Mouse (Mus musculus): ENCODE results near the gene Cacna2d3. TPM values are rescaled to one million over a fixed set of nuclear protein-coding genes. Genes with fewer than 3 reads are reported as not detected.
A peak's percentile ranks its signal among the peaks of the same experiment; 100 is the strongest.

The Cacna2d3 gene
- polyA plus RNA-seq, 1 experiment from 2014 or later: 19.1 TPM

DNA sequence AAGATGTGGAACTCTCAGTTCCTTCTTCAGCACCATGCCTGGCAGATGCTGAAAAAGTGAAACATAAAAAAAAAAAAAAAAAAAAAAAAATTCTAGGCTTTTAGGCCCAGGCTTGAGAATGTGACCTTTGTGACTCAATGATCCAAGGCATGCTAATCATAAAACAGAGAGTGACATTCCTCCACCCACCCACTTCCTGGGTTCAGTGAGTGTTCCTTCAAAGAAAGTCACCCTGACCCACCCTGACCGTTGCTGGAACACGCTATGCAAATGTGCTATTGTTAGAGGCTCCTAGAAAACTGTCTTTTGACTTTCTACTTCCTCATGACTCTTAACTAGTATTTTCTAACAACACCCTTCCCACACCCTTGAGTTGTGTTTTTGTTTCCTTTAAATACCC lies 338.9 kb downstream of the Cacna2d3 start:
- Histone ChIP-seq H3K27ac (ENCODE audit: low read depth, low read length) (no peak overlapping the region), H3K9me3 (ENCODE audit: control insufficient read depth, low read length) (no peaks in the 10 kb centered on the region), H3K27me3 (ENCODE audit: control insufficient read depth, insufficient read depth, low read length) (no peaks in the 10 kb centered on the region), H3K4me1 (ENCODE audit: control insufficient read depth, insufficient read depth, low read length) (no peaks in the 10 kb centered on the region), H3K9ac (ENCODE audit: low read length) (no peak overlapping the region), H3K36me3 (ENCODE audit: control insufficient read depth, insufficient read depth, low read length) (no peaks in the 10 kb centered on the region), H3K4me3 (ENCODE audit: low read depth, low read length) (no peak overlapping the region), H3K4me2 (ENCODE audit: low read depth) (no peak overlapping the region)
- no peak for ATAC-seq (ENCODE audit: insufficient read depth, low FRiP score, low TSS enrichment)
- DNase-seq (ENCODE audit: low spot score): no peak
- WGBS: 91% methylated on average over 2 of the region's 2 CpGs

DNA sequence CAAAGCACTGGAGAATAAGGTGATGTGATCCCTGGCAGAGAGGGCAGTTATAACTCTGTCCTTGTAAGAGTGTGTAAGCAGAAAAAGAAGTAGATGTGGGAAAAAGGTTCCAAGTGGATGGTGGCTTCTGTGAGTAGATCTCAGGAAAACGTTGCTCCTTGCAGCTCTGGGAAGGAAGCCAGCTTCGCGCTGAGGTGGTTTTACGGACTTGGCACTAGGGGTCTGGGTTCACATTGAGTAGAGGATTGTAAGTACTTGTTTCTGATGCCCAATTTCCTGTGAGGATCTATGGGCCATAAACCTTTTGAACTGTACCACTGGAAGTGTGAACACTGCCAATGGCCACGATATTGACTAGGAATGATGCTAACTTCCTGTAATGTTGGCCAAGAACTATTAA lies 354.8 kb downstream of the Cacna2d3 start:
- Histone ChIP-seq H3K4me2 (ENCODE audit: low read depth) (no peak overlapping the region), H3K27ac (ENCODE audit: low read depth, low read length) (no peak overlapping the region), H3K4me3 (ENCODE audit: low read depth, low read length) (no peak overlapping the region), H3K36me3 (ENCODE audit: control insufficient read depth, insufficient read depth, low read length) (no peaks in the 10 kb centered on the region), H3K9ac (ENCODE audit: low read length) (no peak overlapping the region), H3K9me3 (ENCODE audit: control insufficient read depth, low read length) (no peaks in the 10 kb centered on the region), H3K27me3 (ENCODE audit: control insufficient read depth, insufficient read depth, low read length) (no peaks in the 10 kb centered on the region), H3K4me1 (ENCODE audit: control insufficient read depth, insufficient read depth, low read length) (no peaks in the 10 kb centered on the region)
- 74% methylated on average over 5 of the region's 5 CpGs for WGBS
- ATAC-seq (ENCODE audit: insufficient read depth, low FRiP score, low TSS enrichment): no peak
- no peak for DNase-seq (ENCODE audit: low spot score)

DNA sequence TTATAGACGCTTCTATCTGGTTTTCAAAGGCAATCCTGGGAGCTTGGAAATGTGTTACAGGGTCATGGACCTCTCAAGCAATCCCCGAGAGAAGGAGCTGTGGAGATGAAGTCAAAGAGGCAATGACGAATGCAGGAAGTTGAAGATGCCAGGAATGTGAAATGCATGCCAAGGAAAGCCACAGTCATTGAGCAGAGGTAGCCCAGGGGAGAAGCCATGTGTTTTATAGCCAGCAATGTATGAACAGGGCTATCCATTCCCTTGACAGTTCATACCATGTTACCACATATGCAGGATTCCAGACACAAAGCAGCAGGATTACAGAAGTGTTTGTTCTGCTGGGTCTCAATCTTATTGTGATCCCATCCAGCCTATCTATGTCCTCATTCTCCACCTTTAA lies 359.2 kb downstream of the Cacna2d3 start:
- WGBS: 47% methylated on average over 3 of the region's 3 CpGs
- H3K9me3 ChIP-seq (ENCODE audit: control insufficient read depth, low read length): no peaks in the 10 kb centered on the region
- H3K27me3 ChIP-seq (ENCODE audit: control insufficient read depth, insufficient read depth, low read length): no peaks in the 10 kb centered on the region
- ATAC-seq (ENCODE audit: insufficient read depth, low FRiP score, low TSS enrichment) (no peak), DNase-seq (ENCODE audit: low spot score) (no peak)
- no peaks in the 10 kb centered on the region for H3K4me1 ChIP-seq (ENCODE audit: control insufficient read depth, insufficient read depth, low read length)
- H3K9ac ChIP-seq (ENCODE audit: low read length): no peak overlapping the region
- no peak overlapping the region for H3K27ac ChIP-seq (ENCODE audit: low read depth, low read length)
- H3K4me2 ChIP-seq (ENCODE audit: low read depth): no peak overlapping the region
- no peaks in the 10 kb centered on the region for H3K36me3 ChIP-seq (ENCODE audit: control insufficient read depth, insufficient read depth, low read length)
- no peak overlapping the region for H3K4me3 ChIP-seq (ENCODE audit: low read depth, low read length)

DNA sequence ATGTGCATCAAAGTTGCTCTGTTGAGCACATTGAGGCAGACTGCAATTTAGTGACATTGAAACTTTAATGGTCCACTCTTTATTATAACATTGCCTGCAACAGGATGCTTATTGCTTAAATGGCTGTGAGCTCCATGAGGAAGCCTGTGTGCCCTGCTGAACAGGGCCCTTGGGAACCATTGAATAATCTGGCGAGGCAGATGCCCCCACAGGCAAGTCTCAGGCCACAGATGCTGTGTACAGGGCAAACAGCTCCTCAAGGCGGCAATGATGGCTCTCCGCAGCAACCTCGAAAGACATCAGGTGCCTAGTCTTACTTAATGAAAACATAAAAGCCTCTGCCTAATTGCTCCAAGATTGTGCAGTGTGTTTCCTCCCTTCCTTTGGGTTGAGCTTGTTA lies 371.0 kb downstream of the Cacna2d3 start:
- Histone ChIP-seq H3K36me3 (ENCODE audit: control insufficient read depth, insufficient read depth, low read length) (no peaks in the 10 kb centered on the region), H3K4me1 (ENCODE audit: control insufficient read depth, insufficient read depth, low read length) (no peaks in the 10 kb centered on the region), H3K4me3 (ENCODE audit: low read depth, low read length) (no peak overlapping the region), H3K9ac (ENCODE audit: low read length) (no peak overlapping the region), H3K9me3 (ENCODE audit: control insufficient read depth, low read length) (no peaks in the 10 kb centered on the region), H3K27ac (ENCODE audit: low read depth, low read length) (no peak overlapping the region), H3K27me3 (ENCODE audit: control insufficient read depth, insufficient read depth, low read length) (no peaks in the 10 kb centered on the region), H3K4me2 (ENCODE audit: low read depth) (no peak overlapping the region)
- ATAC-seq (ENCODE audit: insufficient read depth, low FRiP score, low TSS enrichment) (no peak), DNase-seq (ENCODE audit: low spot score) (peak; percentile 15)
- 60% methylated on average over 4 of the region's 4 CpGs for WGBS

DNA sequence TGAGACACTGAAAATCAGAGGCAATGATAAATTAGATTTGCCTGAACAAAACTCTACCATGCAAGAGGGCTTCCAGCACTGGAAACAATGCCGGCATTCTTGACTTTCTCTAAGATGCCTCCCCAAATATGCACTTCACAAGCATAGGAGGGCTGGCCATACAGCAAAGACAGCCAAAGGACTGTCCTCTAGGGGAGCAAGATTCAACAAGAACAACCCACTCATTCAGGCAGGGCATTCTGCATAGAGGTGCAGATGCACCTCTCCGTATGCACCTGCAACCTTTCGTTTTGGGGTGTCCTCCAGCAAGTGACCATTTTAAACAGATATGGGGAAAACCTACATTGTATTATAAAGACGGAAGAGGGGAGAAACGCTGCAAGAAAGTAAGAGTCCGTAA lies 380.1 kb downstream of the Cacna2d3 start:
- Histone ChIP-seq H3K4me2 (ENCODE audit: low read depth) (no peak overlapping the region), H3K36me3 (ENCODE audit: control insufficient read depth, insufficient read depth, low read length) (no peaks in the 10 kb centered on the region), H3K9ac (ENCODE audit: low read length) (no peak overlapping the region), H3K4me3 (ENCODE audit: low read depth, low read length) (no peak overlapping the region), H3K4me1 (ENCODE audit: control insufficient read depth, insufficient read depth, low read length) (no peaks in the 10 kb centered on the region), H3K27ac (ENCODE audit: low read depth, low read length) (no peak overlapping the region), H3K9me3 (ENCODE audit: control insufficient read depth, low read length) (no peaks in the 10 kb centered on the region), H3K27me3 (ENCODE audit: control insufficient read depth, insufficient read depth, low read length) (no peaks in the 10 kb centered on the region)
- 91% methylated on average over 6 of the region's 6 CpGs for WGBS
- DNase-seq (ENCODE audit: low spot score): no peak
- no peak for ATAC-seq (ENCODE audit: insufficient read depth, low FRiP score, low TSS enrichment)

DNA sequence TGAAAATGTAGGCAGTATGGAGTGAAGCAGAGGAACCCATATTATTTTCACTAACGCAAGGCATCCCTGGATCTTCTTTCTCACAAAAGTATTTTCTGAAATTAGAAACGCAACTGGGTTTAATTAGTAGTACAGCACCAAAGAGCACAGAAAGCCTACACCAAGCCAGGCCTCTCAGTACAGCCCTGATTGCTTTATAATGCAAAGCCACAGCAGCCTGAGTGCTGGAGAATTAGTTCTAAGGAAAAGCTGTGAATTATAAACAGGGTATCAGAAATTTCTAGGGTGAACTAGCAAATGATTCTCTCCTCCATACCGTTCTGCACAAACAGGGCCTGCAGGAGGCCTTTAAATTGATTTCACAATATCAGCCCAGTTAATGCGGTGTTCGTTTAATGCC lies 380.9 kb downstream of the Cacna2d3 start:
- no peak for DNase-seq (ENCODE audit: low spot score)
- WGBS: 67% methylated on average over 5 of the region's 5 CpGs
- ATAC-seq (ENCODE audit: insufficient read depth, low FRiP score, low TSS enrichment): no peak

DNA sequence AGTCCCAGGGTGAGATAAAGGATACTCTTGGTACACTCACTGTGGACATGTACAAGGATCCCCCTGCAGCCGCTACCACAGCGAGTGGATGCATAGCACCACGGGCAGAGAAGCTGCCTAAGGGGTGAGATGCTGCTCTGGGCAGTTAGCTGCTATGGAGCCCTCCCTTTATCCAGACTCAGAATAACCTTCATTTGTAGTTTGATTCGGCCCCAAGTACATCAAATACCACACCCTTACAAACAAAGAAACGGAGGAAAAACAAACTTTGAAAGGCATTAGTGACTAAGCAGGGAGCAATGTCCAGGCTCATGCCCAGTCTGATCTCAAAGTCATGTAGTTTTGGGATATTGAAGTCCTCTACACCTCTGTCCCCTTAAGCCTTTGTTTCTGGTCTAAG lies 386.8 kb downstream of the Cacna2d3 start:
- no peak for DNase-seq (ENCODE audit: low spot score)
- H3K9ac ChIP-seq (ENCODE audit: low read length): no peak overlapping the region
- no peaks in the 10 kb centered on the region for H3K36me3 ChIP-seq (ENCODE audit: control insufficient read depth, insufficient read depth, low read length)
- H3K4me2 ChIP-seq (ENCODE audit: low read depth): no peak overlapping the region
- H3K4me1 ChIP-seq (ENCODE audit: control insufficient read depth, insufficient read depth, low read length): no peaks in the 10 kb centered on the region
- ATAC-seq (ENCODE audit: insufficient read depth, low FRiP score, low TSS enrichment): no peak
- H3K4me3 ChIP-seq (ENCODE audit: low read depth, low read length): no peak overlapping the region
- no peaks in the 10 kb centered on the region for H3K27me3 ChIP-seq (ENCODE audit: control insufficient read depth, insufficient read depth, low read length)
- no peaks in the 10 kb centered on the region for H3K9me3 ChIP-seq (ENCODE audit: control insufficient read depth, low read length)
- WGBS: 89% methylated on average over 5 of the region's 5 CpGs
- H3K27ac ChIP-seq (ENCODE audit: low read depth, low read length): no peak overlapping the region

More for the DNA sequence above, 380.9 kb downstream of the Cacna2d3 start:
- no peak overlapping the region for H3K4me3 ChIP-seq (ENCODE audit: low read depth, low read length)
- H3K4me1 ChIP-seq (ENCODE audit: control insufficient read depth, insufficient read depth, low read length): no peaks in the 10 kb centered on the region
- H3K9me3 ChIP-seq (ENCODE audit: control insufficient read depth, low read length): no peaks in the 10 kb centered on the region
- H3K27ac ChIP-seq (ENCODE audit: low read depth, low read length): no peak overlapping the region
- no peak overlapping the region for H3K4me2 ChIP-seq (ENCODE audit: low read depth)
- no peak overlapping the region for H3K9ac ChIP-seq (ENCODE audit: low read length)
- H3K36me3 ChIP-seq (ENCODE audit: control insufficient read depth, insufficient read depth, low read length): no peaks in the 10 kb centered on the region
- H3K27me3 ChIP-seq (ENCODE audit: control insufficient read depth, insufficient read depth, low read length): no peaks in the 10 kb centered on the region

DNA sequence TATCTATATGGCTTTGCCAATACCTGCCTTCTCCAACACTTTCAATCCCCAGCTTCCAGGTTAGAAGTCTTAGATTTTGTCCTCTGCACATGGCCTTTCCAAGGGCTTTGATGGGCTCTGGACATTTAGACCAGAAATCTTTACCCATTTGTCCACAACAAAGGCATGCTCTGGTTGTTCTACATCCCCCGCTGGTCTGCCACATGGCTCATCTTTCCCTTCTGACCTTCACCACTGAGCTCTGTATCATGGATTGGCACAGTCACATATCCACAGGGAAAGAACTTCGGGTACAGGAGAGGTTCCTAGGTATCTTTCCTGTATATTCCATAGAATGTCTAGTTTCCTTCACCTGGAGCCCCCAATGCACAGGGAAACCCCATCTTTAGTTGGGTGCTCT lies 387.4 kb downstream of the Cacna2d3 start:
- no peaks in the 10 kb centered on the region for H3K36me3 ChIP-seq (ENCODE audit: control insufficient read depth, insufficient read depth, low read length)
- no peak overlapping the region for H3K4me3 ChIP-seq (ENCODE audit: low read depth, low read length)
- H3K27ac ChIP-seq (ENCODE audit: low read depth, low read length): no peak overlapping the region
- no peak overlapping the region for H3K4me2 ChIP-seq (ENCODE audit: low read depth)
- H3K9me3 ChIP-seq (ENCODE audit: control insufficient read depth, low read length): no peaks in the 10 kb centered on the region
- no peak overlapping the region for H3K9ac ChIP-seq (ENCODE audit: low read length)
- WGBS: 92% methylated on average over 2 of the region's 2 CpGs
- no peaks in the 10 kb centered on the region for H3K27me3 ChIP-seq (ENCODE audit: control insufficient read depth, insufficient read depth, low read length)
- no peaks in the 10 kb centered on the region for H3K4me1 ChIP-seq (ENCODE audit: control insufficient read depth, insufficient read depth, low read length)
- DNase-seq (ENCODE audit: low spot score): no peak
- ATAC-seq (ENCODE audit: insufficient read depth, low FRiP score, low TSS enrichment): no peak

DNA sequence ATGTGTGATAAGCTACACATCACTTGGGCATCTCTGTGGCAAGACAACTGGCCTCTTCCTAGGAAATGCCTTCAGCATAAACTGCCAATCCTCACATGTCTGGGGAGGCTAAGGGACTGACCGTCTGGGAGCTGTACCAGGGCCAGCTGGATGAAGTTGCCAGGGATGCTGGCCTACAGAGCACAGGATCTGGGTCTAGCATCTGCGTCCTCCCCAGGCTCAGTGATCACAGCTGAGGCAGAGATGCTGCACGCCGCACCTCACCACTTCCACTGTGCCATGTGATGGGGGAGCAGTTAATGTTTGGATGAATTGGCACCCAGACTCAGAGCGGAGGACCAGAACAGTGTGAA lies 397.3 kb downstream of the Cacna2d3 start:
- H3K4me2 ChIP-seq (ENCODE audit: low read depth): no peak overlapping the region
- 91% methylated on average over 5 of the region's 5 CpGs for WGBS
- no peak overlapping the region for H3K27ac ChIP-seq (ENCODE audit: low read depth, low read length)
- no peak for ATAC-seq (ENCODE audit: insufficient read depth, low FRiP score, low TSS enrichment)
- H3K36me3 ChIP-seq (ENCODE audit: control insufficient read depth, insufficient read depth, low read length): no peaks in the 10 kb centered on the region
- H3K9ac ChIP-seq (ENCODE audit: low read length): no peak overlapping the region
- no peaks in the 10 kb centered on the region for H3K27me3 ChIP-seq (ENCODE audit: control insufficient read depth, insufficient read depth, low read length)
- H3K4me1 ChIP-seq (ENCODE audit: control insufficient read depth, insufficient read depth, low read length): no peaks in the 10 kb centered on the region
- H3K9me3 ChIP-seq (ENCODE audit: control insufficient read depth, low read length): no peaks in the 10 kb centered on the region
- no peak for DNase-seq (ENCODE audit: low spot score)
- H3K4me3 ChIP-seq (ENCODE audit: low read depth, low read length): no peak overlapping the region

Data from neural tube, embryonic 11.5 days (tissue).